Mouse (Mus musculus): ENCODE measurements around the gene Rtca. TPM values are rescaled to one million over a fixed set of nuclear protein-coding genes. Genes with fewer than 3 reads are reported as not detected.
A peak's percentile ranks its signal among the peaks of the same experiment; 100 is the strongest.

The Rtca gene
- 117 and 118 TPM in 2 replicates for polyA plus RNA-seq (2016; fragmentation: Nextera tagmentation; extraction: Ambion mirVana)

DNA sequence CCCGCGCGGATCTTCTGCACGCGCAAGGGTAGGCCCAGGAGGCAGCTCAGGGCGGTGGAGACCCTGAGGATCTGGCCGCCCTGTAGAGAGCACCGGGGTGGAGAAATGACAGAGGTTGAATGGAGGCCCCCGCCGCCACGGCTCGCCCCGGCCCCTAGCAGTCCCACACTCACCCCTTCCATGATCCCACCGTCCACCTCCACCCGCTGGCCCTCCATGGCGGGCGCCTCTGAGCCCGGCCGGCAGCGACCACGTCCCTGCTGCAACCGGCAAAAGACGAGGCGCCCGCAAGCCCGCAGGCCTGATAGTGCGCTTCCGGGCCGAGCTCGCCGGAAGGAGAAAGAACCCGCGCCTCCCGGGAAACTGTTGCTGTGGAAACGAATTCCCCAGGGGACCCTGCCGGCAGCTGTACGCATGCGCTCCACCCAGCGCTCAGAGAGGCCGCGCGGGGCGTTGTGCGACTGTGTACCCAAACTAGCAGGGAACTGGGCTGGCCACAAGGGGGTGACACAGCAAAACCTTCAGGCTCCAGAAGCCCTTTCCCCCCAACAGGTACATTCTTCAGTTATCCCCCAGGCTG, at the start of gene Rtca:
Rtca (minus strand) TSS at position 437 of the 580 bp plus-strand sequence.
- Histone ChIP-seq H3K27ac (peak within 1 kb of the TSS; percentile 95), H3K4me3 (peak within 1 kb of the TSS; percentile 98), H3K36me3 (replicated peaks) (peaks cover 38% of the 10 kb centered on the region), H3K27me3 (ENCODE audit: poor library complexity, severe bottlenecking) (no peaks in the 10 kb centered on the region), H3K9me3 (no peaks in the 10 kb centered on the region), H3K4me1 (peaks cover 25% of the 10 kb centered on the region)
- under 1% methylated on average over 44 of the region's 44 CpGs for WGBS
- peak; percentile 98 for DNase-seq (ENCODE audit: extremely low spot score, low spot score)

DNA sequence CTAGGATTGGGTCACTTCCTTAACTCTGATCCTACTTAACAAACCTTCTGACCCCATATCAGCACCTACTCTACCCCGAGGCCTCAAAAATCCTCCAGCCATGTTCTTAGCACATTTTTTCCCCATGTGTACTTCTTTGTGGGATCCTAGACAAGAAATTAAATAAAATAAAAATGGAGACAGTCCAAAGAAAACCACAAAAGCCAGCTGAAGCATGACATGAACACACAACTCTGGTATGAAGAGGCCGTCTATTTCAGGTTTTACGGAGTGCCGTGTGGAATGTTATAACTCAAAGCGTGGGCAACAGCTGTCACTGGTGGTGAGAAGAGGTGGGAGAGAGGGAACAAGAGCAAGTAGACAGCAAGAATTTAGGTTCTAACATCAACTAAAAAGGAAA, 43.4 kb upstream of the Rtca start:
- WGBS = 97% methylated on average over 5 of the region's 5 CpGs
- no peak for DNase-seq (ENCODE audit: extremely low spot score, low spot score)
- H3K27ac ChIP-seq = no peak overlapping the region
- no peak overlapping the region for H3K4me3 ChIP-seq
- no peaks in the 10 kb centered on the region for H3K4me1 ChIP-seq
- H3K36me3 ChIP-seq (replicated peaks) = peaks cover 47% of the 10 kb centered on the region
- 0 out of 2 replicates have a peak, but pooled peaks cover 4% of the 10 kb centered on the region for H3K9me3 ChIP-seq
- no peaks in the 10 kb centered on the region for H3K27me3 ChIP-seq (ENCODE audit: poor library complexity, severe bottlenecking)

DNA sequence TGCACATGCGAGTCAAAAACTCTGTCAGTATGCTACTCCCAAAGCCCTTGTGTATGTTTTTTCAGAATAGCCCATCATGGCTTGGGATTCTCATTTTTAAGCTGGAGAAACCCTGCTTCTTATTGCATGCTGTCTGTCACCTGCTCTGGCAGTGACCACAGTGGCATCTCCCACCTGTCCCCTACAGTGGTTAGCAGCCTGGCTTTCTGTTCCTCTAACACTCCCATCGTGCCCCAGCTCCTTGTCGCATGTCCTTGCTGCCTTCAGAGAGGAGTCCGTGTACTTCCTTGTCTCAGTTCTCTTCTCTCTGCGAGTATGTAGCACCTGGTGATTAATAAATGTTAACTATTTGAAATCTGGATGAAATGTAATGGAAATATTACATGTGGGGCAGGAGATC, 39.4 kb upstream of the Rtca start:
- WGBS = 91% methylated on average over 5 of the region's 5 CpGs
- H3K9me3 ChIP-seq = 0 out of 2 replicates have a peak, but pooled peaks cover 4% of the 10 kb centered on the region
- H3K36me3 ChIP-seq (replicated peaks) = peaks cover 78% of the 10 kb centered on the region
- no peak overlapping the region for H3K4me3 ChIP-seq
- no peaks in the 10 kb centered on the region for H3K4me1 ChIP-seq
- DNase-seq (ENCODE audit: extremely low spot score, low spot score) = no peak
- no peaks in the 10 kb centered on the region for H3K27me3 ChIP-seq (ENCODE audit: poor library complexity, severe bottlenecking)
- no peak overlapping the region for H3K27ac ChIP-seq

GRCm38 (mm10) chr3:116542532-116542931, 34.5 kb upstream of the Rtca start:
- H3K9me3 ChIP-seq = no peaks in the 10 kb centered on the region
- H3K4me3 ChIP-seq = no peak overlapping the region
- H3K4me1 ChIP-seq = no peaks in the 10 kb centered on the region
- WGBS = 90% methylated on average over 3 of the region's 3 CpGs
- peaks cover 83% of the 10 kb centered on the region for H3K36me3 ChIP-seq (replicated peaks)
- no peak for DNase-seq (ENCODE audit: extremely low spot score, low spot score)
- no peak overlapping the region for H3K27ac ChIP-seq
- no peaks in the 10 kb centered on the region for H3K27me3 ChIP-seq (ENCODE audit: poor library complexity, severe bottlenecking)

- peaks cover 83% of the 10 kb centered on the region for H3K36me3 ChIP-seq (replicated peaks)
Observed at GRCm38 (mm10) chr3:116542070-116542469, 34.1 kb upstream of the Rtca start.

GRCm38 (mm10) chr3:116537200-116537573, 29.2 kb upstream of the Rtca start:
- H3K9me3 ChIP-seq = no peaks in the 10 kb centered on the region
- DNase-seq (ENCODE audit: extremely low spot score, low spot score) = no peak
- H3K27ac ChIP-seq = no peak overlapping the region
- no peak overlapping the region for H3K4me3 ChIP-seq
- 63% methylated on average over 6 of the region's 6 CpGs for whole genome bisulfite sequencing
- no peaks in the 10 kb centered on the region for H3K27me3 ChIP-seq (ENCODE audit: poor library complexity, severe bottlenecking)
- no peaks in the 10 kb centered on the region for H3K4me1 ChIP-seq
- H3K36me3 ChIP-seq (replicated peaks) = peaks cover 83% of the 10 kb centered on the region

More at GRCm38 (mm10) chr3:116542070-116542469, 34.1 kb upstream of the Rtca start:
- WGBS = 90% methylated on average over 2 of the region's 2 CpGs
- Histone ChIP-seq H3K4me1 (no peaks in the 10 kb centered on the region), H3K4me3 (no peak overlapping the region), H3K9me3 (no peaks in the 10 kb centered on the region), H3K27me3 (ENCODE audit: poor library complexity, severe bottlenecking) (no peaks in the 10 kb centered on the region), H3K27ac (no peak overlapping the region)
- DNase-seq (ENCODE audit: extremely low spot score, low spot score) = no peak

DNA sequence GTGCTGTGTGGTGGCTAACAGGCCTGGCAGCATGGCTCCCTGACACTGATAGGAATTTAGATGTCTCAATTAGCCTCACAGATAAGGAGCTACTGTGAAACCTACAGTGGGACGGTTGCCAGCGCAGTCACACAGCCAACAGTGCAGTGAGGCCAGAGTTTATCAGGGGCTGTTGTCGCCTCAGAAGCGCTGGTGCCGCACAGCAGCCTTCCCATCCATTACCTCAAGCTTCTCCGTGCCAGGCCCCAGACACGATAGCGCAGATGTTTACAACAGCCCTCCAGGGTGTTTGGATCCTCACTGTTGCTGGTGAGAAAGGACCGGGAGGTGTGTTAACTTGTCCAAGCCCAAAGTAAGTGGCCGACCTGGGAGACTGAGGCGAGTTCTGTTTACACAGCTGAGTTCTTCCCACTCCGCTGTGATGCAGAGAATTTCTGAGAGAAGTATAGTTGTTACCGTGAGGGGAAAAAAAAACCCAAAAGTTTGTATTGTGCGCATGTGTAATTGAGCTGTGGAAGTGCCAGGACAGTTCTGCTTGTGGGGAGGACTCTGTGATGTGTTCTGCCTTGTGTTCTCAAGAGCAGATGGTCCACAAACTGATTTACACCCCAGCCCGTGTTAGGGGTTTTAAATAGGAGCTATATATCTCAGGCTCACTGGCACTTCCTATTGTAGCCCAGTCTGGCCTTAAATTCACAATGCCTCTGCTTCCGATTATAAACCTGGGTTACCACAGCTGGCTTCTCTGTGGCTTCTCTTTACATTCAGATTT, 28.6 kb upstream of the Rtca start:
- no peaks in the 10 kb centered on the region for H3K4me1 ChIP-seq
- H3K27ac ChIP-seq = no peak overlapping the region
- H3K36me3 ChIP-seq (replicated peaks) = peaks cover 80% of the 10 kb centered on the region
- no peaks in the 10 kb centered on the region for H3K27me3 ChIP-seq (ENCODE audit: poor library complexity, severe bottlenecking)
- H3K4me3 ChIP-seq = no peak overlapping the region
- DNase-seq (ENCODE audit: extremely low spot score, low spot score) = no peak
- H3K9me3 ChIP-seq = no peaks in the 10 kb centered on the region
- 83% methylated on average over 16 of the region's 16 CpGs for WGBS

DNA sequence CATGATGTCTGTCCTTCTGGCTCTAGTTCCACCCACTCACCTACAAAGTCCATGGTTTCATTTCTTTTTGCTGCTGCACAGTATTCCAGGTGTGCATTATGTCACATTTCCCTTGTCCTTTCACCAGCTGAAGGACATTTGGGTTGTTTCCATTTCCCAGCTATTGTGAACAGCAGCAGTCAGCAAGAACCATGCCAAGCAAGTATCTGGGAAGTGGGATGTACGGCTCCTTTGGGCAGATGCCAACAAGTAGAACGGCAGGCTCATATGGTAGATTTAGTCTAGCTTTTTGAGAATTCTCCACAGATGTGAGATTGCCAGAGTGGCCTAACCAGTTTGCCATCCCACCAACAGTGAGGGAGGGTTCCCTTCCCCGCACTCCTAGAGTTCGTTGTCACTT, 22.8 kb upstream of the Rtca start:
- Histone ChIP-seq H3K9me3 (no peaks in the 10 kb centered on the region), H3K4me1 (no peaks in the 10 kb centered on the region), H3K27me3 (ENCODE audit: poor library complexity, severe bottlenecking) (no peaks in the 10 kb centered on the region), H3K36me3 (replicated peaks) (peaks cover 28% of the 10 kb centered on the region), H3K27ac (no peak overlapping the region), H3K4me3 (no peak overlapping the region)
- WGBS = 95% methylated on average over 4 of the region's 4 CpGs
- no peak for DNase-seq (ENCODE audit: extremely low spot score, low spot score)

DNA sequence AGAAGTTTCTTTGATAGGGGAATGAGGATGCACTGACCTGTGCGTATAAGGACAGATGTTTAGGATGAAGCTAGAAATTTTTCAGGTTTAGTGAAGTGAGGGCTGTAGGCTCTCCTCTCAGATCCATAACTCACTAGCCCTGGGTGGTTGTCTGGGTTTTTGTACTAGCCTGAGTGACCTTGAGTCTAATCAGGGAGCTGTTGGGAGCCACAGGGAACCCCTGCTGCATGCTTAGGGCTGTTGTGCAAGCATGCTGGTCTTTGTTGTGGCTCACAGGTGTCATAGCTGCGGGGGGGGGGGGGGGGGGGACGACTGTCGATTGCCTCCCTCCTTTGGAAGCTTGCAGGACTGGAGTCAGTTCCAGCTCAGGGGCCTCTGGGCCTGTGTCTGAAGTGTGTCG, 21.7 kb upstream of the Rtca start:
- DNase-seq (ENCODE audit: extremely low spot score, low spot score) = no peak
- H3K27me3 ChIP-seq (ENCODE audit: poor library complexity, severe bottlenecking) = no peaks in the 10 kb centered on the region
- WGBS = 55% methylated on average over 5 of the region's 5 CpGs
- no peaks in the 10 kb centered on the region for H3K9me3 ChIP-seq
- no peaks in the 10 kb centered on the region for H3K4me1 ChIP-seq
- no peak overlapping the region for H3K27ac ChIP-seq
- H3K36me3 ChIP-seq (replicated peaks) = peaks cover 23% of the 10 kb centered on the region
- no peak overlapping the region for H3K4me3 ChIP-seq

DNA sequence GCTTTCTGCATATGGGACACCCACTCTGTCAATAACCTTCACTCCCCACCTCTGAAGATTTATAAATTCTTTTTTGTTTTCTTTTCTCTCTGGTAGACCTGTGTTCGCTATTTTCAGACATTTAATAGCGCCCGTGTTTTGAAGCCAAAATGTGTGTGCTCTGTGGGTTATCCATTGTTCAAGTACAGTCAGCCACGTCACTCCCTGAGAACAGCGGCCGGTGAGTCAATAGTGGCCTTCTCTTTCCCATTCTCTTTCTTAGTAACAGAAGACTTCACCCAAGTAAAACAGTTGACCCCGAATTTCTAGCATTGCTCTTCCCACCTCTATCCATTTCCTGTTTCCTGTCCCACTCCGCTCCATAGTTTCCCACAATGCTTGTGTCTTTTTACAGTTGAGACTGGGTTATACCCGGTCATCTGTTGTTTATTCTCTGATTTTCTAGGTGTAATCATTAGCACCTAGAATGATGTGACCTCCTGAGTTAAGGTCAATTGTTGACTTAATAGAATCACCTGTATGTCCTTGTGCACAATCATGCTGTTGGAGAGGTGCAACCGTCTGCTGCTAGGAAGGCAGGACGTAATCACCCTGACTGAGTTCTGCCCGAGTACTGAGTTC, 12.2 kb upstream of the Rtca start:
- DNase-seq (ENCODE audit: extremely low spot score, low spot score) = no peak
- Histone ChIP-seq H3K27me3 (ENCODE audit: poor library complexity, severe bottlenecking) (no peaks in the 10 kb centered on the region), H3K27ac (no peak overlapping the region), H3K9me3 (no peaks in the 10 kb centered on the region), H3K36me3 (replicated peaks) (peaks cover 46% of the 10 kb centered on the region), H3K4me3 (no peak overlapping the region), H3K4me1 (no peaks in the 10 kb centered on the region)
- WGBS = 92% methylated on average over 12 of the region's 12 CpGs

DNA sequence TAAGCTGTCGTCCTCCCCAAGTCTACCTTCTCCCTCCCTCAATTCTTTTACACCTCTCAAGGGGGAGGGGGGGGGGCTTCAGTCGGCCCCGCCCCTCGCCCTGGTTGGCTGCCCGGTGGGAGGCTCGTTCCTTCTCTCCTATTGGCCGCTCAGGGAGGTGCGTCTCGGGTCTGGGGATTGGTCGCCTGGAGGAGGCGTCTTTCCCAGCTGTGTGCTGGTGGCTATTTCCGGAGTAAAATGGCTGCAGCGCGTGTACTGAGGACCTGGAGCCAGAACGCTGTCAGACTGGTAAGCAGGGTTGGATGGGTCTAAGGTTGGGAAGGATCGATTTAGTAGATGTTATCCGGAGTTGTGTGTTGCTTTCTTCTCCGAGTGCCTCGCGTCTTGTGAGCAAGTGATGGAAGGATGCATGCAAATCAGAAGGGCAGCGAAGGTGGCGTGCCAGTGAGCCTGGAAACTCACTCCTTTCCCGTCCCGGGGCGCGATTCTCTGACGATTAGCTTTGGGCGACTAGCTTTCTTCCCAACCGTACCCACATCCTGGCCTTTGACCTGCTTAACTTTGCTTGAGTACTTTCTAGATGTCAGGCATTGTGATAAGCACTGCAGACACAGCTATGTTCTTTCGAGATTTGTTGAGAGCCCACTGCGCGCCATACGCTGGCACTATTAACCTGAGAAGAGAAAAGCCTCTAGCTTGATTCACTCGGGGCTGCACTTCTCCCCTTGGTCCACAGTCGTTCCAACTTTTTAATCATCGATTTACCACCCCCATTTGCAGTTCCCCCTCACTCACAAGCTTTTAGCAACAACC, 5.1 kb upstream of the Rtca start, which contains the start of gene Dbt:
Dbt (plus strand) TSS at position 167 of the 813 bp plus-strand sequence.
- H3K9me3 ChIP-seq = no peaks in the 10 kb centered on the region
- H3K36me3 ChIP-seq (replicated peaks) = peaks cover 19% of the 10 kb centered on the region
- peak within 1 kb of the TSS; percentile 81 for H3K27ac ChIP-seq
- no peaks in the 10 kb centered on the region for H3K27me3 ChIP-seq (ENCODE audit: poor library complexity, severe bottlenecking)
- 1% methylated on average over 36 of the region's 36 CpGs for WGBS
- H3K4me1 ChIP-seq = peaks cover 18% of the 10 kb centered on the region
- peak within 1 kb of the TSS; percentile 74 for H3K4me3 ChIP-seq
- peak; percentile 90 for DNase-seq (ENCODE audit: extremely low spot score, low spot score)

DNA sequence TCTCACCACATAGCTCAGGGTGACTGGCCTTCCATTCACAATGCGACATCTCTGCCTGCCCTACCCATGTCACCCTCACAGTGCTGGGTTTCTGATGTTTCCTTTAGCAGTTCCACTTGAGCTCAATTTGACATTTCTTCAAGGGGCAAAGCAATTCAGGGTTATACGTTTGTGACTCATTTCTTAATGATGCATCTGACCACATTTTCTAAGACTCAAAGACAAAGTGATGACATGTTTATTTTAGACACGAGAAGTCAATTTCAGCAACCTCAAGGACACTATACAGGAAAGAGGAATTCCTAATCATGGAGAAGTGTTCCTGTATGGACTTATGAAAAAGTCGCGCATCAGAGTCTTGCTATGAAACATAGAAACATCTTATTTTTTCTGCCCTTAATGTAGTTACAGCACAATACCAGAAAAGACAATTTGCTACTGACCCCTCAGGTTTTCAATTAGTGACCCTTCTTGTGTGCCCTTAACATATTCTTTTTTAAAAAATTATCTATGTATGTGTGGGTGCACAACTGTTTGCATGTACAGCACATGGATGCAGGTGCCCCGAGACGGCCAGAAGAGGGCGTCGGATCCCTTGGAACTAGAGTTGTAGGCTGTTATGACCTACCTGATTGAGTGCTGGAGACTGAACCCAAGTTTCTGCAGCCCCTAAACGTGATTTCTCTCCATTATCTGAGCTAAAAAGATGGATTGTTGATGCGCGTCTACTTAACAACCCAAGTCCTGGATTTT, 4.3 kb upstream of the Rtca start:
- H3K4me1 ChIP-seq = peaks cover 21% of the 10 kb centered on the region
- peaks cover 16% of the 10 kb centered on the region; the same call in 1 of the 2 replicates for H3K36me3 ChIP-seq (replicated peaks)
- H3K27ac ChIP-seq = peak overlapping the region; percentile 81
- no peak for DNase-seq (ENCODE audit: extremely low spot score, low spot score)
- H3K4me3 ChIP-seq = peak overlapping the region; percentile 74
- no peaks in the 10 kb centered on the region for H3K27me3 ChIP-seq (ENCODE audit: poor library complexity, severe bottlenecking)
- 46% methylated on average over 12 of the region's 12 CpGs for WGBS
- H3K9me3 ChIP-seq = no peaks in the 10 kb centered on the region

Measured in forebrain, embryonic 10.5 days (tissue).